Mouse (Mus musculus): ENCODE measurements around the gene Skap2.

Skap2 gene

DNA sequence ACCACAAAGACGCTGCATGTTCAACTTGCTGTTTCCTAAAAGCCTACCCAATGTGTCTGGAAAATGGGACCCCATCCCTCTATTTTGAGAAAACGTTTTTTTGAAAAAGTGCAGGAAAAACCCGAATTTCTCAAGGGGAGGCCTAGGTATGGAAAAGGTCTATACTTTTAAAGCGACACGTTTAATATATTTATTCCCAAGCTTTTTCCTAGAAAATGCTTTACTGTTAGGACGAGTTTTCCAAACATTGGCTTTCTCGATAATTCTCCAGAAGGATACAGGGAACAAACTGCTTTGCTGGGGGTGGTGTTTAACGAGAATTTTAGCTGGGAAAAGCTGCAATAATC, 6.8 kb downstream of the Skap2 start:
- no peak for DNase-seq (ENCODE audit: low spot score)

DNA sequence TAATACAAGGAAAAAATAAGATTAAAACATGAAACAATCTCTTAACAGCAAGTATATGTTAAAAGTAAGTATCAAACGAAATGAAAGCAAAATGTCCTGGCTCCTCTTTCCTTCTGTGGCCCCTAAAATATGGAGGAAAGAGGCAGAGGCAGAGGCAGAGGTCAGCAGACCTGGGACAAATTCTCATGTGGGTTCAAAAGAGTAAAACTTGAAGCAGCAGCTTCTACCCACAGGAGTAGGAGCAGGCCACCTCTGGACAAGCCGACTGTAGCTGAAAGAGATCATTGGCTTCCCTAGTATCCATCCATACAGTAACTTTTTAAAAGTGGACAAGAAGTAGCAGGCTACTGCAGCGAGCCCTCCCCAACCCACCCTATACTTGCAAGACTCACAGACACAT, 7.4 kb downstream of the Skap2 start:
- DNase-seq (ENCODE audit: low spot score): no peak

DNA sequence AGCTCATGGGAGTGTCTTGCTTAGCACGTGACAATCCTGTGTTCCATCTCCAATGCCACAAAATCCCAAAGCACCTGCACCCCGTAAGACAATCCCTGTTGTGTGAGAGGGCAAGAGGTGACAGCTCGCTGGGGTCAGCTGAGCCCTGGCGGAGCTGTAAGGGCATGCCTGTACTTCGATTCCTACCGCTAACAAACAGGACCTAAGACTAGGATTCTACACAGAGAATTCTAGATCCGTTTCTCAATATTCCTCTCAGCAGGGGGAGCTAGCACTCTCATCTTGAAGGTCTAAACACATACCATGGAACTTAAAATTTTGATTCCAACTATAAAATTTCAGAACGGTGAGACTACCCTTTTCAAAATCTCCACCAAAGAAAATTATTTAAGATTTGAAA, 9.7 kb downstream of the Skap2 start:
- peak; percentile 83 for DNase-seq (ENCODE audit: low spot score)

DNA sequence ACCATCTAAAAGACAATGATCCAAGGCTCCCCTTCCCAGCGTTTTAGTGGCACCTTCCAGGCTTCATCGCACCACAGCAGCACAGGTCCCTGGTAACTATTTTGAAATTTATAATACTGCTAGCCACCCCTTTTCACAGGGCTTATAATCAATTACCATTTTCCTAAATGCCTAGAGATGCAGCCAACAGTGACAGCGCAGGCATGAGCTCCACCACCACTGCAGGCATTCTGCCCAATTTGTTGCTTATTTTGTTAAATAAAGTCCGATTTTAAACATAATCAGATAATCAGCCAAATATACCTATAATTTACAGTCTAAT, 13.2 kb downstream of the Skap2 start:
- DNase-seq (ENCODE audit: low spot score): no peak

DNA sequence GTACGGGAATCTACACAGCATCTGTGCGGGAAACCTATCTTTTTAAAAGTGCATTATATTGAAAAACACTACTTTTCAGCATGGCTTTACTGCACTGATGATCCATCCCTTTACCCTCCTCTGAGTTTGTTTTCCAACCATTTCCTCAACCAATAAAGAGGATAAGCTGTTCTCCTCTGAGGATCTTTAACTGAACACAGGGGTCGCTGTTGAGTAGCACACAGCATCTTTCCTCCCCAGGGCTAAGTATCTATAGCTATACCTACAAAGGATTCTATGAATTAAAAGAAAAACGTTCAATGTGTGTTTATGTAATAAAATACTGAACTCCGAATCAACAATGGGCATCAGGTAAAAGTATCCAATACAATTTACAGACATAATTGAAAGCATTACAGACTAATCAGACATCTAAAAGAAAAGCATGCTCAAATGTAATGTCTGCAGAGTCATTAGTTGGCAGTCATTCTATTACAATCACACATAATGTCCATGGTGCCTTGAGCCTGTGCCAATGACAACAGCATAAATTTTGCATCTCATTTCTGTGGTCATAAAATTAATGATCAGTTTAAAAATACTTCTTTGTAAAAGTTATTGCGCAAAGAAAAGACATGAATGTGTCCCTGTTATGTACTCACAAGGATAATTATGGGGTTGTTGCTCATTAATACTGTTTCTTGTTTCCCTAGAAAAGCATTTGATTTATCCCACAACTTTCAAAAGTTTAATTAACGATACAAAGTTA, 13.8 kb downstream of the Skap2 start:
- no peak for DNase-seq (ENCODE audit: low spot score)

DNA sequence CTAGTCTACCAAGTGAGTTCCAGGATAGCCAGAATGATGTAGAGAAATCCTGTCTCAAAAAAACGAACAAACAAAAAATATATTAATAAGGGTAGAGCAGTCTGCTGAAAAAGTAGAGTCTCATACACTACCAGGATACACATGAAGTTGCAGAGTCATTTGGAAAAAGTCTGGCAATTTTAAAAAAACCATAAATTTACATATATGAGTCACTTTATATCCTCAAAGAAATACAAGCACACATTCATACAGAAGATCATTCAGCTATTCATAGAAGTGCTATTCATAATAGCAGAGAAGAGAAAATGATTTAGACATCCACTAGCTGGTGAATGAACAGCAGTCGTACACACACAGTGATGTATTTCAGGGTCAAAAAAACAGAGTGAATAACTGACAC, 24.4 kb downstream of the Skap2 start:
- no peak for DNase-seq (ENCODE audit: low spot score)

DNA sequence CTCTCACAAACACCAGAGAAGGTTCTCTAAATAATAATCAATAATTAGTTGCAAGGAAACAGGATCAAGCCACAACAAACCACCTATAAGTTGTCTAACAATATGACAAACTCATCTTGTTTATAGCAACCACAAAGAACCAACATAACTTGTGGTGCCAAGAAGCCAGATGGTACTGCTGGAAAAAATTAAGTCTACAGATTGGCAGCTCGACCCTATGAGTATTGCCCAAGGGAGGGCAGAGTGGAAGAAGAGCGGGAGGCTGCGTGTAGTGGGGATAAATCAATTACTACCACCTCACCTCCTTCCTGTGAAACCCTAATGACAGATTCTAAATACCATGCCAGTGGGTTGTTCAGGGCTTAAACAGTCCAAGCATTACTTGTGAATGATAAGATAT, 34.7 kb downstream of the Skap2 start:
- peak; percentile 22 for DNase-seq (ENCODE audit: low spot score)

DNA sequence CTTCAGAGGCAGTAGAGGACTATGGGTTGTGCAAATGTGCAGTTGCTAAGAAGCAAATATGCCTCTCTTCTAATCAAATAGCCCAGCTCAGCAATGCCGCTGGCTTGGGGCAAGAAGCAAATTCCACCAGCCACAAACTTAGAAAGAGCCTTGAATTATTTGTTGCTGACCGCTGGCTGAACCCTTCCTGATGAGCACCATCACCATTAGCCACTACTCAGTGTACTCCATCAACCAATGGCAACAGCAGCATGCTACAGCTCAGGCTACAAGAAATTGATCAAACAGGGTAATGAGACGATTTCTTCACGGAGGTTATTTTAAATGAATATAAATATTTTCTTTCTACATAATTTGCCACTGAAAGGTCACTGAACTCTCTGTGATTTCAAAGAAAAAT, 36.6 kb downstream of the Skap2 start:
- DNase-seq (ENCODE audit: low spot score): no peak

DNA sequence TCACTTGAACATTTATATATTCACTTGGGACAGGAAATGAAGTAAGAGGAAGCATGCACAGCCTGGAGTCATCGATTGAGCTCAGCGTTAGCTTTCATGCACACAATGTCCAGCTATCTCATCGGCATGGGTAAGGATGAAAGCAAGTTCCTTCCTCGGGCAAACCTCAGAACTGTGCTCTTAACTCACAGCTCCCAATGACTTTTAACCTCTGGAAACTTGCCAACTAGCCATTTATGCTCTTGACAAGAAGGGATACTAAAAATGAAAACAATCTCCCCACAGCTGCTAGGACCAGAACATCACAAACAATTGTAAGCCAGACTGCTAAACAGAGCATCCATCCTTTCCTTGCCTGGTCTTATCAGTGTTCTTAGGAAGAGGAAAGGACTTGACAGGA, 53.4 kb downstream of the Skap2 start:
- DNase-seq (ENCODE audit: low spot score): peak; percentile 64

DNA sequence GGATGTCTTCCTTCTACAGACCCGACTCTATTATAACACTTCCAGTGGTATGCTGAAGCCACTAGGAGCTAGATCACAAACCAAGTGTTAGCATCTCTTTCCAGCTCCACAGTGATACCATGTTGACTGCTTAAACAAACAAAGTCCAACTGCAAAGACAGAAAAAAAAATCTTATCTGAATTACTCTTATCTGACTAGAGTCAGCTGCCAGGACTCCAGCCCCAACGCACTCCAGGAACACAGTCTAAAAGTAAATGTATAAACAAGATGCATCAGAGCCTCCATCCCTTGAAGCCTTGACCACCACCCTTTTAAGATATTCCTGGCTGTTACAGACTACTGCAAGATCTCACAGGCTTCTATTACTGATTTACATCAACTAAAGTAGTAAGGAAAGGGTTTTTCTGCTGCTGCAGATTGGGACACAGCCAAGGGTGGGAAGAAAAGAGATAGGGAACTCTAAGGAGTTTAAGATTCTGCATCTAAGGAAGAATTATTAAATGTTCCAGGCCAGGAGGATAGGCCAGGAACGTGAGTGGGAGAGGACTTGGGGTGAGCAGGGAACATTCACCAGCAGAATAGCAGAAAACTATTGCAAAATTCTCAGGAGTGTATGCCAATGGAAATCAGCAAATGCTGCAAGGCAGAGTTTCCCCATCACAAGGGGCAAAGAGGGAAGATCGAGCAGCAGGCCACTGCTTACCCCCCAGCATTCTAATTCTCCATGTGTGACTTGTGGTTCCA, 56.1 kb downstream of the Skap2 start:
- DNase-seq (ENCODE audit: low spot score): peak; percentile 59

DNA sequence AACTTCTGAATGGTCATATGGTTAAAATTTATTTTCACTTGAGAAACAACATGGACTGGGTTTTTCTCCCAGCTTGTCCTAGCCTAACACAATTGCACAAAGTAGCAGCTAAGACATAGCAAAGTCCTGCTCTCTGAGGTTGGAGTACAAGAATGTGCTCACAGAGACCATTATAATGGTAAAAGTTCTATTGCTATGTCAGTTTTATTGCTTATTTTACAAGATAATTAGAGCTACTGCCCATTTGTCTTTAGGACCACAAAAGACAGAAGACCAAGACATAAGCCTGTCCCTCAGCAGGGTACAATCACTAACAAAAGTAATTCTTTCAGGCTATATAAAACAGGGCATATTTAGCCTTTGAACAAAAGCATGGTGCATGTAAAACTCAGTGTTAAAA, 64.7 kb downstream of the Skap2 start:
- DNase-seq (ENCODE audit: low spot score): no peak

DNA sequence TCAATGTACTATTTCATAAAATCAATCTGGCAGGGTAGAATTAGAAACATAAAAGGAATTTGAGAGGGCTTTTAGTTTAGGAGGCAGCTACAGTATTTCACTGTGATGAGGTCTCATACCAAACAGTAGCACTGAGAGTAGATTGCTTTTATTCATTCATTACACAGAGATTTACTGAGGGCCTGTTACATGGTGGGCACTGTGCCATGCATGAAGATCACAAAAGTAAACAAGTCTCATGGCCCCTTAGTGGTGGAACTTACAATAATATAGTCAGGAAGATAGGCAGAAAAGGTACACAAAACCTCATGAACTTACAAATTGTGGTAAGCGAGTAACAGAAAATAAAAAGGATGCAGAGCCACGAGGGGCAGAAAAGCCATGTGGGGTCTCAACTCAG, 67.4 kb downstream of the Skap2 start:
- DNase-seq (ENCODE audit: low spot score): peak; percentile 54

DNA sequence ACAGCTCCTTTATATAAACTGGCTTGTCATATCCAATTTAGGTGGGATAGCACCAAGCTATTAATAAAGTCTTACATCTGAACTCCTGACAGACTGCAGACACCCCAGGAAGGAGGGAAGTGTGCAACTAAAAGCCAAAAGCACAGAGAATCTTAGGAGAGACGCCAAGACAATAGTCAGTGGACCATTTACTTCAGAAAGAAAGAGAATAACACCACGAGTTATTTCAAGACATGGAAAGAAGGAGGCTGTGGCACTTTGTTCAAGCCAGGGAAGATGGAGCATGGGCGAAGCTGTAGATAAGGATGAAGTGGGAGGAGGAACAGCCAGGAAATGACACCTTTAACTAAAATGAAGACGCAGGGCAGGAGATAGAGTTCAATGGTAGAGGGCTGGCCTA, 78.4 kb downstream of the Skap2 start:
- DNase-seq (ENCODE audit: low spot score): no peak

DNA sequence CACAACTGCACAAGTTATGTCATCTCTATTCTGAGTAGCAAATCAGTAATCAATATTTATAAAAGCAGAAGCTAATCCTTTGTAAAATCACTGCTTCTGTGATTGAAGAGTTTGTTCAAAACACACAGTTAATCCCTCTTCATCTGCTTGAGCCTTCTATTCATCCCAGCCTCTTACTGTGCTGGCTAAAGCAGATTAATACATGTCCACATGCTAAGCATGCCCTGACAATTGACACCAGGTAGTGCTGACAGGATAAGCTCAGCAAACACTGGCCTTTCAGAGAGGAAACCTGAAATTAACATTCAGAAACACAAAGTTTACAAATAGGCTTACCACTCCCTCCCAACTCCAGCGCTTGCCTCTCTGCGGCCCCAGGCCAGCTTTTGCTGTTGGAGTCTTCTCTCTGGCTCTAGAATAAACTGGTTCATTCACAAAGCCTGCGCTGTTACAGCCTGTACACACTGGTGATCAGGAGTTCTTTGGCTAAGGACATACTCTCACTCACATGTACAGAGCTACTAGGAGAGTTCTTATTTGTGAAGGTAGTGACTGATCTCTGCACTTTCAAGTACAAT, 79.2 kb downstream of the Skap2 start:
- no peak for DNase-seq (ENCODE audit: low spot score)

DNA sequence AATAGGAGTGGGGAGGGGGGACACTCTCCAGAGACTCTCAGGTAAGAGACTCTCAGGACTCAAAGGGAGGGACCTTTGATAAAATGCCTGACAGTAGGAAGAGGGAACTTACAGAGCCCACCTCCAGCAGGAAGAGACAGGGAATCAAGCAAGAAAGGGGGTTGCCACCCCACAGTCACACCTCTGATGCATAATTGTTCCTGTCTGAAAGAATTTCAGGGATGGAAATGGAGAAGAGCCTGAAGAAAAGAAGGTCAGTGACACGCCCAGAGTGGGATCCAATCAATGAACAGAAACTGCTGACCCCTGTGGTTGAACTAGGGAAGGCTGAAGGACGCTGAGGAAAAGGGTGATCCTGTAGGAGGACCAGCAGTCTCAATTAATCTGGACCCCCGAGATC, 85.2 kb downstream of the Skap2 start:
- no peak for DNase-seq (ENCODE audit: low spot score)

DNA sequence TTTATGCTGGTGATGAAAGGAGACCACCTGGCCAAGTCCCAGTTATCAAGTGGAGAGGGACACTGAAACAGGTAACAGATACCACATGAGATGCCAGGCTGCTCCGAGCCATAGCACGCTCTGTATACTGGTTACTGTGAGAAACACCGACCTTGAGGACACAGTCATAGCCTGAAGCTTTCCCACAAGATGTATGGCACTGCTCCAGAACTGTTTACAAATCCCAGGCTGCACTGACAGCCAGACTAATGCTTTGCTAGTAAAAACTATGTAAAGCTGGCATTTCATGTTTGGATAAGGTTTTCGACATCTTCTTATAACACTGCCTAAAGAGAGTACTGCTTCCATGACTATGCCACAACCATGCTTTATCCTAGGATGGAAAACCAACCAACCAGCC, 90.5 kb downstream of the Skap2 start:
- peak; percentile 16 for DNase-seq (ENCODE audit: low spot score)

DNA sequence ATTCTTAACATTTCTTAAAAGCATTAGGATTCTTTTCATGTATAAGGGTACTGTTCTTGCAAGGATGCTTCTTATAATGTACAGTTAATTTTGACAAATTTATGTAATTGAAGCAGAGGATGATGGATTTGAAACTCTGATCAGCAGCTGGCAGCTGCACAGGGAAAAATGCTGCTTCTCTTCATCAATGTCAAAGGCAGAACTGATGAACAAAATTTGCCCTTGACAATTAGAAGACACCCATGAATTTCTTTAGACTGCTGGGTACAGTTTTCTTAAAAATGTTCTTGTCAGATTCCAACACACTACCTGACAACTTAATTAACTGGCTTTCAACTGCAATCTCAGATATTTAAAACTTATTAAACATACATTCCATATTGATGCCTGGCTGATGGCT, 103.9 kb downstream of the Skap2 start:
- no peak for DNase-seq (ENCODE audit: low spot score)

DNA sequence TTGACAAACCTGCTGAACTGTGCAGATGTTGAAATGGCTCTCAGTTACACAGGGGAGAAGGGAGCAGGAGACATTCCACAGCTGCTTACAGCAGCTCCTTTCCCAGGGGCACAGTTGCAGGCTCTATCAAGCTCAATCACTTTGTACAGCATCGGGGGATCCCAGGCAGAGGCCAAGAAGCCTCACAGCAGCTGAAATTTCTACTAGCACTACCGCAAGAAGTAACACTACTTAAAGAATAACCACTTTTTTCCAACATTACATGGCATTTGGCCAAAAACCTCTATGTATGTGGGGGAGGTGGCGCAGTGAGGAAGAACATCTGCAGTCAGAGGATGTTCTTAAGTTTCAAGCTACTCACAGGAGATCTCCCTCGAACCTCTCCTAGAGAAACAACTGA, 106.7 kb downstream of the Skap2 start:
- no peak for DNase-seq (ENCODE audit: low spot score)

DNA sequence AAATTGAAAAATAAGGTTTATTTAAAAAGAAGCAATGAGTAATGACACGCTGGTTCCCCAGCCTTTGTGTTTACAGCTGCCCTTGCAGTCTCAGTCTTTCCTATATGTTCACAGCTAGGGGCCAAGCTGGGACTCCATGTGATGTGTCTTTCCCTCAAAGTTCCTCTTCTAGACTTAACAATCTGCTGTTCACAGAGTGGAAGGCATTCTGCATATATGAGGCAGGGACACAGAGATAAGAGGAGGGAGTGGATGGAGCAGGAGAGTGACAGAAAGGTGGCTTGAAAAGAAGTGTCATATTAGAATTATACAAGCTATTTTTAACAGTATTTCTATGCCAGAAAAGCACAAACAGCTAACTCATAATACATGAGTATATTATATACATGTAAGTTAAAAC, 110.8 kb downstream of the Skap2 start:
- DNase-seq (ENCODE audit: low spot score): no peak

DNA sequence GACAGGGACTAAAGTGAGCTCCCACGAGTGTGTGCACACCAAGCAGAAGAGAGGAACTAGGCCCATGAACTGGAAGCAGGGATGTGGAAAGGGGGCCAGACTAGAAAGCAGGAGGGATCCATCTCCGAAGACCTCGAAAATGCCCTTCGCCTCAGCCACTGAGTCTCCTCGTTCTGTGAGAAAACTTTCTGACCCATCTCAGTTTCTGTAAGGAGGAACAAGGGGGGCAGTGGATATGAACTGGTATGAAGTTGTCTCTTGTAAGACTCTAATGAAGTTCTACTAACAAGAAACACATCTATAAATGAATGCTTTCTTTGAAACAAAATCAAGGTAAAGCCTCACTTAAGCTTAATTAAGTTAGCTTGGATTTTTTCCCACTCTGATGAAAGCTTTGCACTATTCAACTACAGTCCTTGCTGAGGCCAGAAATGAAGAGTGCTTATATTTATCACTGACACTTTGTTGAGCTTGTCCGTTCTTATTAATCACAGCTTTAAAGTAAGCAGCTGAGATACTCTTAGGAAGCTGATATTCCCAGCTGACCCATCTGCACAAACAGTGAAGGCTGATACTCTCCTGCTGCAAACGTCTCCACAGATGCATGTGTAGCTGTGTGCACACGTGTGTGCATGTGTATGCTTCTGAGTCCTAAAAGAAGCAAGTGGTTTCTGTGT, 113.9 kb downstream of the Skap2 start:
- no peak for DNase-seq (ENCODE audit: low spot score)

DNA sequence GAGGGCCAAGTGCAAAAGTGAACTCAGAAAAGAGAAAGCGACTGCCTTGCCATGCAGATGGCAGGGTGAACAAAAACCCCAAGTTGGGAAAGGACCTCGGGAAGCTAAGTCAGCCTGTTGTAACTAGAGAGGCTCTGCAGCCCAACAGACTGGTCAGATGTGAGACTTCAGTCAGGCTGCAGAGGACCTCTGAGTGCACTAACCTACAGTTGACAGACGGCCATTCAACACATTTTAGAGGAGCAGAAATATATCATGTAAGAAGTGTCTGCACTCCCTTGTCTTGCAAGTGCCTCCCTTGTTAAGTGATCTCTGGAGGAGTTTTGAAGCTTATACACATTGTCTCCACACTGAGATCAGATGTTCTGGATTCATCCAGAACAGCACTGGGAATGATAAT, 116.6 kb downstream of the Skap2 start:
- DNase-seq (ENCODE audit: low spot score): peak; percentile 16

DNA sequence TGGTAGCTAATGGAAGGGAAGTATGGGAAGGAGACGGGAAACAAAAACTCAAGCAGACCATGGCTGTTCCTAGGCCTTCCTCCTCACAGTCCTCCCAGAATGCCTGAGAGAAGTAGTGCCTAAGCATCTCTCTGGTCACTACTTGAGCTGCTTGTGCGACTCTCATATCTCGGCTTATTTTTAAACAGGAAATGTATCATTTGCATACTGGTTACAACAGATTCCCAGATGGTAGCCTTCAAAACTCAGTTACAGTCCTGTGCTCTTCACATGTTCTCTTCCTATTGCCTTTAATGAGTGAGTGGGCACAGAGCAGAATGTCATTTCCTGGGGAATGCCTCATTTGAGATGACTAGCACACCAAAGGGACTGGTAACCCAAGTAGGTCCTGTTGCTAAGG, 117.6 kb downstream of the Skap2 start:
- DNase-seq (ENCODE audit: low spot score): no peak

DNA sequence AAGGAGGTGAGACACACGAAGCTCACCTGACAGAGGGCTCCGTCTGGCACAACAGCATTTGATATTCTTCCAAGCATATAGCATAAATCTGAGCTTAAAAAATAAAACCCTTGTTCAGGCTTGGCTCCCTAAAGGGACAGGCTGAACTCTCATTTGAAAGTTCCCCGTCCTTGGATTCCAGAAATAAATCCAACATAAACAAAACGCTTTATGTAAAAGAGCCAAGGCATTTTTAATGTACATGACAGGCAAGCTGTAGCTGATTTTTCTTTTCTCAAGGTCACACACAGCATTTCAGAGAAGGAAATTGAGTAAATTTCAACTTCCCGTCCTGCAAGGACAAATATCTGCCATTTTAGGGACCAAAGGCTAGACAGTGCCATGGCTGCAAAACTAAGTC, 122.0 kb downstream of the Skap2 start:
- DNase-seq (ENCODE audit: low spot score): no peak

Measured in adipocyte (in vitro differentiated cells).